Mouse (Mus musculus): Measurements from ENCODE around the gene Gk.

- TF ChIP-seq CTCF (IDR thresholded peaks at IDR 0.05; ENCODE audit: low read depth): no peak
- no peak for TF ChIP-seq EP300 (IDR thresholded peaks at IDR 0.05; ENCODE audit: low read depth)
Observed at GRCm38 (mm10) chrX:85804706-85805376, 28.2 kb upstream of the Gk start.
